Mouse (Mus musculus) heart, adult 8-10 months (tissue): ENCODE results near the gene Malsu1. TPM values are rescaled to one million over a fixed set of nuclear protein-coding genes. Genes with fewer than 3 reads are reported as not detected.
A peak's percentile ranks its signal among the peaks of the same experiment; 100 is the strongest.

Source experiments
- DNase-seq: peaks from one replicate; pipeline ENCODE4 v3.0.0; 2022; ENCODE audit warnings: low spot score
- total RNA-seq, 4 experiments: library from RNA; stranded (reverse); gene quantifications; 2 replicates each; pipeline ENCODE4 v1.2.4; 2022

The Malsu1 gene
- 10 to 100 TPM; 23.4 to 39.8 (median 36.9) TPM for total RNA-seq

- peak; percentile 98 for DNase-seq
Measured at GRCm38 (mm10) chr6:49073304-49074116, at the start of gene Malsu1. TSS of gene Malsu1 (plus strand) at chr6:49073795.

- no peak for DNase-seq
Measured at GRCm38 (mm10) chr6:49025290-49025689, 48.3 kb upstream of the Malsu1 start.

- DNase-seq, result no peak
Measured at GRCm38 (mm10) chr6:49026496-49026895, 47.1 kb upstream of the Malsu1 start.

GRCm38 (mm10) chr6:49028019-49028418 is 45.6 kb upstream of the Malsu1 start:
- no peak for DNase-seq

GRCm38 (mm10) chr6:49028708-49029107 is 44.9 kb upstream of the Malsu1 start:
- DNase-seq, result no peak

- no peak for DNase-seq
Measured at GRCm38 (mm10) chr6:49031230-49031629, 42.4 kb upstream of the Malsu1 start.

- DNase-seq, result no peak
Measured at GRCm38 (mm10) chr6:49032783-49033182, 40.8 kb upstream of the Malsu1 start.

GRCm38 (mm10) chr6:49036275-49037267 is 37.0 kb upstream of the Malsu1 start, which contains the start of gene Gpnmb:
TSS of gene Gpnmb (plus strand) at chr6:49036546.
- no peak for DNase-seq

GRCm38 (mm10) chr6:49037268-49037662 is 36.3 kb upstream of the Malsu1 start:
- no peak for DNase-seq

GRCm38 (mm10) chr6:49039470-49040180 is 34.0 kb upstream of the Malsu1 start:
- DNase-seq, result peak; percentile 34

- no peak for DNase-seq
Measured at GRCm38 (mm10) chr6:49046502-49046901, 27.1 kb upstream of the Malsu1 start.

GRCm38 (mm10) chr6:49046976-49047375 is 26.6 kb upstream of the Malsu1 start:
- DNase-seq, result no peak

GRCm38 (mm10) chr6:49047848-49048247 is 25.7 kb upstream of the Malsu1 start:
- no peak for DNase-seq

- DNase-seq, result no peak
Measured at GRCm38 (mm10) chr6:49048395-49048794, 25.2 kb upstream of the Malsu1 start.

GRCm38 (mm10) chr6:49050677-49051410 is 22.8 kb upstream of the Malsu1 start:
- no peak for DNase-seq

- no peak for DNase-seq
Measured at GRCm38 (mm10) chr6:49052191-49052590, 21.4 kb upstream of the Malsu1 start.

- DNase-seq, result no peak
Measured at GRCm38 (mm10) chr6:49055256-49055733, 18.3 kb upstream of the Malsu1 start.

GRCm38 (mm10) chr6:49056009-49056408 is 17.6 kb upstream of the Malsu1 start:
- DNase-seq, result no peak

GRCm38 (mm10) chr6:49057053-49058021 is 16.3 kb upstream of the Malsu1 start:
- DNase-seq, result peak; percentile 68

GRCm38 (mm10) chr6:49068361-49068760 is 5.2 kb upstream of the Malsu1 start:
- DNase-seq, result no peak
